Mouse (Mus musculus) lung, postnatal 0 days (tissue): ENCODE results near the gene Sds. TPM values are rescaled to one million over a fixed set of nuclear protein-coding genes. Genes with fewer than 3 reads are reported as not detected.

Source experiments
- ATAC-seq: fragments of 200-750 bp; cut with Nextera tagmentation; 2 replicates; pipeline ENCODE4 v1.8.0; 2017; ENCODE audit warnings: moderate library complexity
- DNase-seq: peaks from one replicate; pipeline ENCODE4 v3.0.0-alpha.2; 2016; ENCODE audit warnings: low spot score
- H3K27ac ChIP-seq: fragments of 300-500 bp; sonication (generic); 2 replicates; pipeline ENCODE4 v1.5.1; 2014; ENCODE audit warnings: antibody characterized with exemption, mild to moderate bottlenecking, low read length, mixed read lengths
- H3K27me3 ChIP-seq: fragments of 300-500 bp; sonication (generic); replicated peaks from 2 replicates; pipeline ENCODE4 v1.6.1; 2014; ENCODE audit warnings: low read length, mixed read lengths; ENCODE audit not compliant: insufficient read depth
- H3K36me3 ChIP-seq: fragments of 300-500 bp; sonication (generic); 2 replicates; pipeline ENCODE4 v1.6.1; 2014; ENCODE audit warnings: low read length, mixed read lengths; ENCODE audit not compliant: insufficient read depth
- H3K4me1 ChIP-seq: fragments of 300-500 bp; sonication (generic); 2 replicates; pipeline ENCODE4 v1.6.1; 2014; ENCODE audit warnings: antibody characterized with exemption, low read depth, low read length, mixed read lengths; ENCODE audit not compliant: insufficient read depth
- H3K4me2 ChIP-seq: fragments of 300-500 bp; sonication (generic); replicated peaks from 2 replicates; pipeline ENCODE4 v1.6.1; 2014; ENCODE audit warnings: low read depth, mild to moderate bottlenecking, low read length, moderate library complexity, mixed read lengths
- H3K4me3 ChIP-seq: fragments of 300-500 bp; sonication (generic); 2 replicates; pipeline ENCODE4 v1.5.1; 2014; ENCODE audit warnings: low read depth, low read length
- H3K9ac ChIP-seq: fragments of 300-500 bp; sonication (generic); replicated peaks from 2 replicates; pipeline ENCODE4 v1.6.1; 2014; ENCODE audit warnings: low read depth, mild to moderate bottlenecking
- H3K9me3 ChIP-seq: fragments of 300-500 bp; sonication (generic); 2 replicates; pipeline ENCODE4 v1.6.1; 2016; ENCODE audit warnings: low read length, mixed read lengths
- CTCF ChIP-seq: IDR thresholded peaks from 2 replicates; pipeline ENCODE4 v1.5.1; 2016; ENCODE audit warnings: antibody characterized with exemption, mild to moderate bottlenecking
- EP300 ChIP-seq: IDR thresholded peaks from 2 replicates; pipeline ENCODE4 v1.6.1; 2016; ENCODE audit warnings: antibody characterized with exemption, mild to moderate bottlenecking, control low read depth
- WGBS: fragments of 180-500 bp; shearing (Covaris S2); extraction: QIAGEN DNeasy Blood & Tissue Kit; methylation state at CpG from one replicate; pipeline ENCODE4 v1.1.7; 2014; 5-methylcytosine and 5-hydroxymethylcytosine counted together
- polyA plus RNA-seq: library from polyadenylated mRNA; unstranded; fragments of >200 nt; fragmentation: Nextera tagmentation; extraction: Ambion mirVana; gene quantifications from 2 replicates; pipeline ENCODE4 v1.2.1, GENCODE M21; 2015

Gene Sds
- polyA plus RNA-seq, 1 experiment from 2014 or later, result not detected

DNA sequence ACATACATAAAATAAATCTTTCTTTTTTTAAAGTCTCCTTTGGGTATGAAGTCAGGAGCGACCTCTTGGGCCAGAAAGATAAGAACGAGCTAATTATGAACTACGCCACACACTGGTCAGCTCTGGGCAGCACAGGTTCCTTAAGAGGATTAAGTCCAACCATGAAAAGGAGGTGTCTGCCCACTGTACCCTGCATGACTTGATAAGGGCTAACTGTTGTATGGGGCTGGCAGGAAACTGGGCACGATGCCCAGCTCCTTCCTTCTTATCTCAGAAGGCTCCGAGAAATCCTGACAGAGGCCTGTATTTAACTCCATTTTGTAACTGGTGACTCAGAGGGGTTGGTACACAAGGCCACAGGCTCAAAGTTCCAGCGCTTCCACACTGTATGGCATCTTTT is 10.5 kb upstream of the Sds start:
- peak; percentile 48 for DNase-seq
- ATAC-seq, result peak; percentile 73
- Histone ChIP-seq H3K27ac (no peak overlapping the region), H3K4me2 (no peak overlapping the region), H3K9me3 (0 out of 2 replicates have a peak, but pooled peaks cover 2% of the 10 kb centered on the region), H3K4me1 (no peaks in the 10 kb centered on the region), H3K27me3 (no peaks in the 10 kb centered on the region), H3K36me3 (no peaks in the 10 kb centered on the region), H3K4me3 (no peak overlapping the region), H3K9ac (no peak overlapping the region)
- WGBS, result 50% methylated on average over 6 of the region's 6 CpGs
- TF ChIP-seq CTCF, result no peak
- no peak for TF ChIP-seq EP300

DNA sequence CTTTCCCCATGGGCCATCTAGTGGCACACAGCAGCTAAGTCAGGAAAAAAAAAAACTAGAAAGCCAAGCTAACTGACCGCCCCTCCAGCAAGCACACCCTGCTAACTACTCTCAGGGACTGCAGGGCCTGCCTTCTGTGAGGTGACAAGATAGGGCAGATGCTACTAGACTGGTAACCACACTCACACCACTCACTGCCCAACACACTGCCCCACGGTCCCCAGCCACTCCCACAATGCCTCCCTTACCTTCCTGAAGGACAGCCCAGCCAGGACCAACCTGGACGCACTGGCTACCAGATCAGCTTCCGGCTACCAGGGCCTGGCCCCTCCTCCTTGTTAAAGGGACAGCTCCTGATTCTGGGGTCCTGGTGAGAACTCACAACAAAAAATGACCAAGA is 9.3 kb upstream of the Sds start:
- Histone ChIP-seq H3K36me3 (no peaks in the 10 kb centered on the region), H3K9ac (no peak overlapping the region), H3K9me3 (0 out of 2 replicates have a peak, but pooled peaks cover 2% of the 10 kb centered on the region), H3K4me3 (no peak overlapping the region), H3K27ac (no peak overlapping the region), H3K4me1 (no peaks in the 10 kb centered on the region), H3K27me3 (no peaks in the 10 kb centered on the region), H3K4me2 (0 out of 2 replicates have a peak overlapping the region, but pooled peaks have one; percentile 14)
- TF ChIP-seq EP300 (no peak), CTCF (no peak)
- no peak for ATAC-seq
- peak; percentile 19 for DNase-seq
- WGBS, result 13% methylated on average over 4 of the region's 4 CpGs

GRCm38 (mm10) chr5:120468336-120468735 is 8.0 kb upstream of the Sds start:
- TF ChIP-seq CTCF (no peak), EP300 (no peak)
- Histone ChIP-seq H3K4me2 (no peak overlapping the region), H3K9me3 (0 out of 2 replicates have a peak, but pooled peaks cover 2% of the 10 kb centered on the region), H3K27me3 (no peaks in the 10 kb centered on the region), H3K4me3 (no peak overlapping the region), H3K36me3 (no peaks in the 10 kb centered on the region), H3K27ac (no peak overlapping the region), H3K9ac (no peak overlapping the region), H3K4me1 (no peaks in the 10 kb centered on the region)
- ATAC-seq (no peak), DNase-seq (no peak)
- WGBS, result 41% methylated on average over 5 of the region's 5 CpGs

DNA sequence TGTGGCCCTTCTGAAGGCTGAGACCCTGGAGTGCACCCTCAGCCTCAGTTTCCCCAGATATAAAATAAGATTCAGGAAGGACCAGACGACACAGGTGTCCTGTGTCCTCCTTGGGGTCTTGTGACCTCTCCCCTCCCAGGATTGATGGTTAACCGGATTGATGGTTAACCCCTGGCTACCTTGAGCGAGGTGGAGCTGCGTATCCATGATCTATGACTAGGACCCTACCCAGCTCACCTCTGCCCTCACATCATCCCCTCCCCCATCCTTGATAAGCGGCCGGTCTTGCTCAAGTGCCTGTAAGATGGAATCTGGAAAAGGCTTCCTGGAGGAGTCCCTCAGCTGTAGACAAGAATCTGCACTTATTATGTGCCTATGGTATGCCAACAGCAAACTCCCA is 7.5 kb upstream of the Sds start:
- ATAC-seq (no peak), DNase-seq (no peak)
- no peaks in the 10 kb centered on the region for H3K27me3 ChIP-seq

DNA sequence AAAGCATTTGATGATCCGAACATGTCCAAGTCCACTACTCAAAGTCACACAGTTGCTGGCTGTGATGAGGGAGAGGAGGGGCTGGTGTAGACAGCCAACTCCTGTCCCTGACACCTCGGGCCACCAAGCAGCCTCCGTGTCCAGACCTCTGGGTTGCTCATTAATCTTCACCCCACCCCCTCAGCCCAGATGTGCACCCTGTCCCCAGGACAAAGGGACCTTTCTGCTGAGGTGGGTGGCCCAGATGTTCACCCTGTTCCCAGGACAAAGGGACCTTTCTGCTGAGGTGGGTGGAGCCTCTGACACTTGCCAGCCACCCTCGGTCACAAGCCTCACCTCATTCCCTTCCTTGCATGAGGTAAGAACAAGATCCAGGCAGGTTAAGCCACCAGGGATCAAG is 4.8 kb upstream of the Sds start:
- Histone ChIP-seq H3K9me3 (no peaks in the 10 kb centered on the region), H3K9ac (no peak overlapping the region), H3K4me3 (no peak overlapping the region), H3K36me3 (no peaks in the 10 kb centered on the region), H3K4me1 (no peaks in the 10 kb centered on the region), H3K4me2 (no peak overlapping the region), H3K27ac (no peak overlapping the region), H3K27me3 (no peaks in the 10 kb centered on the region)
- 18% methylated on average over 4 of the region's 4 CpGs for WGBS
- no peak for DNase-seq
- ATAC-seq, result no peak
- no peak for TF ChIP-seq EP300
- TF ChIP-seq CTCF, result no peak

More for the DNA sequence above, 7.5 kb upstream of the Sds start:
- Histone ChIP-seq H3K27ac (no peak overlapping the region), H3K36me3 (no peaks in the 10 kb centered on the region), H3K4me3 (no peak overlapping the region), H3K9ac (no peak overlapping the region), H3K4me2 (no peak overlapping the region), H3K9me3 (0 out of 2 replicates have a peak, but pooled peaks cover 2% of the 10 kb centered on the region), H3K4me1 (no peaks in the 10 kb centered on the region)
- TF ChIP-seq CTCF (no peak), EP300 (no peak)
- 68% methylated on average over 6 of the region's 6 CpGs for WGBS

DNA sequence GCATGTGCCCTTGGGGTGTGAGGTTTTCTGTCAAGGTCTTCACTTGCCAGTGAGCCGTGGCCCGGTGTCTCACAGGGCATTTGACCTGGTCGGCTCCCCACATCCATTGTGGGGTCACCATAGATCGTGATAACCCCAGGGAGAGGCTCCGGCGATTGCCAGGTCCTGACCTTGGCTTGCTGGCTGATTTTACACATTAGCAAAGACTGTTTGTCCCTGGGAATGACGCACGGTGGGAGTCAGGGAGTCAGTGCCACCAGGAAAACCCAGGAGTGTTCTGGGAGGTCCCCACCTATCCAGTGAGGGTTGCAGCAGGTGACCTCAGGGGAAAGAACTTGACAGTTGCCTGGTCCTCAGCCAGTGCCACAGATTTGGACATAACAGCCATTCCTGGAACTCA is 3.6 kb upstream of the Sds start, which contains the start of gene Sdsl:
Sdsl (minus strand) TSS at position 41 of the 400 bp plus-strand sequence.
- Histone ChIP-seq H3K9ac (no peak within 1 kb of the TSS), H3K9me3 (no peaks in the 10 kb centered on the region), H3K36me3 (no peaks in the 10 kb centered on the region), H3K4me1 (no peaks in the 10 kb centered on the region), H3K4me2 (no peak within 1 kb of the TSS), H3K4me3 (no peak within 1 kb of the TSS), H3K27ac (no peak within 1 kb of the TSS), H3K27me3 (no peaks in the 10 kb centered on the region)
- ATAC-seq (no peak), DNase-seq (no peak)
- 54% methylated on average over 8 of the region's 8 CpGs for WGBS
- TF ChIP-seq CTCF (no peak), EP300 (no peak)

DNA sequence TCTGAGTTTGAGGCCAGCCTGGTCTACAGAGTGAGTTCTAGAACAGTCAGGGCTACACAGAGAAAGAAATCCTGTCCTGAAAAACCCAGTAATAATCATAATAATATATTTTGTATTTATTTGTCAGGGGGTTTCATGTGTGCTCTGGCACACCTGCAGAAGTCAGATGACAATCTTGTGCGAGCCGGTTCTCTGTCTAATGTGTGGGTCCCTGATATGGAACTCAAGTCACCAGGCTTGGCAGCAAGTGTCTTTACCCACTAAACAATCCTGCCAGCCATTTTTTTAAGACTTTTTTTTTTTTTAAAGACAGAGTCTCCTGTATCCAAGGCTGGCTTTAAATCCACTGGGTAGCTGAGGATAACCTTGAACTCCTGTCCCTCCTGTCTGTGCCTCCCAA is 3.0 kb upstream of the Sds start:
- no peak overlapping the region for H3K27ac ChIP-seq

More for the DNA sequence above, 3.0 kb upstream of the Sds start:
- DNase-seq, result no peak
- no peak overlapping the region for H3K4me3 ChIP-seq
- H3K4me2 ChIP-seq, result no peak overlapping the region
- WGBS, result 86% methylated on average over 2 of the region's 2 CpGs
- no peaks in the 10 kb centered on the region for H3K4me1 ChIP-seq
- TF ChIP-seq CTCF, result no peak
- TF ChIP-seq EP300, result no peak
- H3K36me3 ChIP-seq, result no peaks in the 10 kb centered on the region
- ATAC-seq, result no peak
- no peak overlapping the region for H3K9ac ChIP-seq
- no peaks in the 10 kb centered on the region for H3K9me3 ChIP-seq
- no peaks in the 10 kb centered on the region for H3K27me3 ChIP-seq
